Mouse (Mus musculus) testis, postnatal 10 days (tissue): ENCODE measurements around the gene Wdr45b.
"Not testable (repeated sequence)": the region's sequence is repeated elsewhere in the genome, so short reads cannot be mapped to it uniquely, and the experiment has no call there.

Experiments
- DNase-seq: peaks from one replicate; pipeline ENCODE4 v3.0.0; 2021; ENCODE audit warnings: low spot score

Wdr45b gene

GRCm38 (mm10) chr11:121354091-121354707, at the start of gene Wdr45b:
TSS of gene Wdr45b (minus strand) at chr11:121354445.
- DNase-seq, result peak; percentile 99

- DNase-seq, result no peak
Observed at GRCm38 (mm10) chr11:121392405-121392804, 38.2 kb upstream of the Wdr45b start.

- DNase-seq, result no peak
Observed at GRCm38 (mm10) chr11:121390793-121391192, 36.5 kb upstream of the Wdr45b start.

- DNase-seq, result no peak
Observed at GRCm38 (mm10) chr11:121388554-121388945, 34.3 kb upstream of the Wdr45b start.

- peak; percentile 95 for DNase-seq
Observed at GRCm38 (mm10) chr11:121387750-121388553, 33.7 kb upstream of the Wdr45b start, which contains the start of gene Rab40b. TSS of gene Rab40b (minus strand) at chr11:121388251.

- DNase-seq, result no peak
Observed at GRCm38 (mm10) chr11:121380294-121380693, 26.0 kb upstream of the Wdr45b start.

GRCm38 (mm10) chr11:121378644-121379043, 24.4 kb upstream of the Wdr45b start:
- DNase-seq, result no peak

- DNase-seq, result no peak
Observed at GRCm38 (mm10) chr11:121373305-121373704, 19.1 kb upstream of the Wdr45b start.

- DNase-seq, result no peak
Observed at GRCm38 (mm10) chr11:121370337-121370994, 16.2 kb upstream of the Wdr45b start.

- peak; percentile 60 for DNase-seq
Observed at GRCm38 (mm10) chr11:121369622-121370021, 15.4 kb upstream of the Wdr45b start.

GRCm38 (mm10) chr11:121368731-121369130, 14.5 kb upstream of the Wdr45b start:
- no peak for DNase-seq

GRCm38 (mm10) chr11:121367170-121367707, 13.0 kb upstream of the Wdr45b start:
- DNase-seq, result no peak

- peak; percentile 69 for DNase-seq
Observed at GRCm38 (mm10) chr11:121362212-121362611, 8.0 kb upstream of the Wdr45b start.

GRCm38 (mm10) chr11:121353326-121354090, 737 bp downstream of the Wdr45b start:
- peak; percentile 62 for DNase-seq

GRCm38 (mm10) chr11:121348727-121349126, 5.5 kb downstream of the Wdr45b start:
- not testable (repeated sequence) for DNase-seq

GRCm38 (mm10) chr11:121348166-121348565, 6.1 kb downstream of the Wdr45b start:
- no peak for DNase-seq

- no peak for DNase-seq
Observed at GRCm38 (mm10) chr11:121347036-121347435, 7.2 kb downstream of the Wdr45b start.

GRCm38 (mm10) chr11:121342423-121342822, 11.8 kb downstream of the Wdr45b start:
- DNase-seq, result not testable (repeated sequence)

GRCm38 (mm10) chr11:121340287-121340686, 14.0 kb downstream of the Wdr45b start:
- no peak for DNase-seq

- no peak for DNase-seq
Observed at GRCm38 (mm10) chr11:121339647-121340046, 14.6 kb downstream of the Wdr45b start.

- DNase-seq, result no peak
Observed at GRCm38 (mm10) chr11:121331641-121332040, 22.6 kb downstream of the Wdr45b start.

- no peak for DNase-seq
Observed at GRCm38 (mm10) chr11:121328619-121329018, 25.6 kb downstream of the Wdr45b start.
